Mouse (Mus musculus) hindbrain, postnatal 0 days (tissue): Measurements from ENCODE around the gene Srp9. TPM values are rescaled to one million over a fixed set of nuclear protein-coding genes. Genes with fewer than 3 reads are reported as not detected.

Source experiments
- ATAC-seq: fragments of 200-750 bp; cut with Nextera tagmentation; 2 replicates; pipeline ENCODE4 v1.8.0; 2017; ENCODE audit warnings: mild to moderate bottlenecking, moderate TSS enrichment, moderate library complexity
- DNase-seq: peaks from one replicate; pipeline ENCODE4 v3.0.0-alpha.2; 2015; ENCODE audit warnings: low spot score
- H3K27ac ChIP-seq: fragments of 300-500 bp; sonication (generic); 2 replicates; pipeline ENCODE4 v1.5.1; 2014; ENCODE audit warnings: mild to moderate bottlenecking
- H3K27me3 ChIP-seq: fragments of 300-500 bp; sonication (generic); 2 replicates; pipeline ENCODE4 v1.6.1; 2014; ENCODE audit warnings: low read length, mixed read lengths; ENCODE audit not compliant: insufficient read depth
- H3K36me3 ChIP-seq: fragments of 300-500 bp; sonication (generic); 2 replicates; pipeline ENCODE4 v1.6.1; 2014; ENCODE audit warnings: low read length, mixed read lengths; ENCODE audit not compliant: insufficient read depth
- H3K4me1 ChIP-seq: fragments of 300-500 bp; sonication (generic); 2 replicates; pipeline ENCODE4 v1.6.1; 2014; ENCODE audit warnings: antibody characterized with exemption, low read length, mixed read lengths; ENCODE audit not compliant: insufficient read depth
- H3K4me2 ChIP-seq: fragments of 300-500 bp; sonication (generic); 2 replicates; pipeline ENCODE4 v1.6.1; 2014; ENCODE audit warnings: low read depth, mild to moderate bottlenecking, low read length, moderate library complexity, mixed read lengths
- H3K4me3 ChIP-seq: fragments of 300-500 bp; sonication (generic); 2 replicates; pipeline ENCODE4 v1.5.1; 2014; ENCODE audit warnings: low read length
- H3K9ac ChIP-seq: fragments of 300-500 bp; sonication (generic); replicated peaks from 2 replicates; pipeline ENCODE4 v1.6.1; 2014; ENCODE audit warnings: mild to moderate bottlenecking, low read length, moderate library complexity, mixed read lengths
- H3K9me3 ChIP-seq: fragments of 300-500 bp; sonication (generic); 2 replicates; pipeline ENCODE4 v1.6.1; 2016; ENCODE audit warnings: low read length, mixed read lengths
- CTCF ChIP-seq: IDR thresholded peaks from 2 replicates; pipeline ENCODE4 v1.5.1; 2016; ENCODE audit warnings: antibody characterized with exemption, control low read depth, low read depth
- WGBS: fragments of 180-500 bp; shearing (Covaris S2); extraction: QIAGEN DNeasy Blood & Tissue Kit; methylation state at CpG from one replicate; pipeline ENCODE4 v1.1.7; 2014; 5-methylcytosine and 5-hydroxymethylcytosine counted together
- polyA plus RNA-seq: library from polyadenylated mRNA; unstranded; fragments of >200 nt; fragmentation: Nextera tagmentation; extraction: Ambion mirVana; gene quantifications from 2 replicates; pipeline ENCODE4 v1.2.1, GENCODE M21; 2015
- total RNA-seq: library from RNA; depleted of rRNA; stranded (reverse); fragments of >200 nt; gene quantifications from 2 replicates; pipeline ENCODE4 v1.2.3, GENCODE M21; 2014

The Srp9 gene
- total and polyA plus RNA-seq, 2 experiments from 2014 or later = 61.4 to 168 TPM

DNA sequence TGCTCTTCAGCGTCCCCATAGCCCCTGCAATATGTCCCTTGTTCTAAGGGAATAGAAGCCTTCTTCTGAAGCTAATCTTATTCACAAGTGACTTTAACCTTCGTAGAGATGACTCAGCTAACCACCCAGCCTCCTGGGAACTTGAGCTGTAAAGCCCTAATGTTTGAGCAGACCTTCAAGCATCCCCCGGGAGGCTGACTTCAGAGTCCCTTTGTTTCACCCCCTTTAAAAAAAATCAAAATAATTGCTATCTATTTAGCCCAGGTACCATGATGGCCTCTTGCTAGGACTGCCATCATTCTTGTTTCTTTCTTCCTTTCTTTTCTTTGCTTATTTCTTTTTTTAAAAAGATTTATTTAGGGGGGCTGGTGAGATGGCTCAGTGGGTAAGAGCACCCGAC lies 2.1 kb upstream of the Srp9 start:
- Histone ChIP-seq H3K27ac (no peak overlapping the region), H3K4me2 (no peak overlapping the region), H3K9ac (no peak overlapping the region), H3K27me3 (no peaks in the 10 kb centered on the region), H3K4me1 (peaks cover 9% of the 10 kb centered on the region), H3K36me3 (no peaks in the 10 kb centered on the region; the same call in 1 of the 2 replicates), H3K4me3 (no peak overlapping the region), H3K9me3 (no peaks in the 10 kb centered on the region)
- WGBS = 79% methylated on average over 4 of the region's 4 CpGs
- DNase-seq (no peak), ATAC-seq (no peak)
- no peak for TF ChIP-seq CTCF

GRCm38 (mm10) chr1:182124924-182125368 lies 409 bp downstream of the Srp9 start:
- peak; percentile 96 for ATAC-seq
- peak overlapping the region; percentile 89 for H3K27ac ChIP-seq
- peak; percentile 92 for DNase-seq
- WGBS = under 1% methylated on average over 29 of the region's 33 CpGs
- no peak for TF ChIP-seq CTCF
- peak overlapping the region; percentile 66 for H3K9ac ChIP-seq
- no peaks in the 10 kb centered on the region for H3K9me3 ChIP-seq
- H3K36me3 ChIP-seq = peaks cover 4% of the 10 kb centered on the region; the same call in 1 of the 2 replicates
- H3K4me3 ChIP-seq = peak overlapping the region; percentile 67
- H3K4me1 ChIP-seq = peaks cover 9% of the 10 kb centered on the region
- H3K27me3 ChIP-seq = no peaks in the 10 kb centered on the region
- peak overlapping the region; percentile 69 for H3K4me2 ChIP-seq

- DNase-seq (peak; percentile 64), ATAC-seq (no peak)
- no peak overlapping the region for H3K4me2 ChIP-seq
- WGBS = 54% methylated on average over 2 of the region's 2 CpGs
- H3K36me3 ChIP-seq = peaks cover 7% of the 10 kb centered on the region; the same call in 1 of the 2 replicates
- H3K9ac ChIP-seq = no peak overlapping the region
- no peaks in the 10 kb centered on the region for H3K27me3 ChIP-seq
- H3K9me3 ChIP-seq = no peaks in the 10 kb centered on the region
- H3K27ac ChIP-seq = no peak overlapping the region
- TF ChIP-seq CTCF = peak; percentile 77
- peaks cover 5% of the 10 kb centered on the region for H3K4me1 ChIP-seq
- H3K4me3 ChIP-seq = no peak overlapping the region
Observed at GRCm38 (mm10) chr1:182130830-182131229, 6.3 kb downstream of the Srp9 start.

DNA sequence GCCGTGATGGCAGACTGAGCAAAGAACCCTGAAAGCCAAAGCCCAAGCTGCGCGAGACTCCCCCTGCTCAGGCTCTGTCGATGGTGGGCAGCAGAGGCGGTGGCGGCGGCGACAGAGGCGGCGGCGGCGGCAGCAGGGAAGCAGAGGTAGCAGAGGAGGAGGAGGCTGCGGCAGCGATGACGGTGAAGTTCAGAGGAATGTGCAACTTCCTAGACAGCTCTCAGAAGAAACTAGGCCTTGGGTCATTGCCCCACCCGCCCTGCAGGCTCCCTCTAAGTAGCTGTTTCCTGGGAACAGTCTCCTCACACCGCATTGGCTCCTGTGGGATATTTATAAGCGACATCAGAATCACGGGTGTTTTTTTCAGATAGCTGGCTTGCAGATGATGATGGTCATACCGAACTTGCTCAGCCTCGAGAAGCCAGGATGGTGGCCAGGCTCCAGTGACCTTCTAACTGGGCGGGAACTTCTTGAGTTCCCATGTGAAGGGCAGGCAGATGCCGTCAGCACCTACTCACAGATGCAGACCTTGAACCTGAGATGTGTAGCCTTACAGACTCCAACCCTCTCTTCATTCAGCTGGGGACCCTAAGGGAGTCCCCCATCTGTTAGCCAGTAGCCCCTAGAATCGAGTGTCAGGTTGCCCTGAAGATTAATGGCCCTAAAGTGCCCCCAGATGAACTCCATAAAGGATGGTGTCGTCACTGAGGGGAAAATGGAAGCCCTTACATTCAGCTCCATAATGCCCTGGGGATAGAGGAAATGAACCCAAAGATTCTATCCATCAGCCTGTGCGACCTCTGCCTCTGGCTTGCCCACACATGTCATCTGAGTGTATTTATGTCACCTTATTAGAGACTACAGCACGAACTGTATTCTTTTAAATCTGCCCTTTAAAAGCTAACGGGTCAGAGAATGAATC lies 12.9 kb downstream of the Srp9 start:
- Histone ChIP-seq H3K9me3 (no peaks in the 10 kb centered on the region), H3K4me2 (no peak overlapping the region), H3K4me1 (no peaks in the 10 kb centered on the region), H3K27ac (no peak overlapping the region), H3K36me3 (no peaks in the 10 kb centered on the region; the same call in 1 of the 2 replicates), H3K9ac (no peak overlapping the region), H3K27me3 (no peaks in the 10 kb centered on the region), H3K4me3 (no peak overlapping the region)
- DNase-seq = no peak
- no peak for ATAC-seq
- WGBS = 60% methylated on average over 28 of the region's 28 CpGs
- no peak for TF ChIP-seq CTCF

- Histone ChIP-seq H3K4me3 (no peak overlapping the region), H3K36me3 (no peaks in the 10 kb centered on the region), H3K9me3 (no peaks in the 10 kb centered on the region), H3K27me3 (no peaks in the 10 kb centered on the region), H3K4me2 (no peak overlapping the region), H3K4me1 (no peaks in the 10 kb centered on the region), H3K27ac (no peak overlapping the region), H3K9ac (no peak overlapping the region)
- DNase-seq (no peak), ATAC-seq (no peak)
- TF ChIP-seq CTCF = peak; percentile 23; the same call in 1 of the 2 replicates
- 81% methylated on average over 8 of the region's 8 CpGs for WGBS
Observed at GRCm38 (mm10) chr1:182138172-182138571, 13.6 kb downstream of the Srp9 start.

- no peaks in the 10 kb centered on the region for H3K36me3 ChIP-seq
- 42% methylated on average over 9 of the region's 9 CpGs for WGBS
Observed at GRCm38 (mm10) chr1:182139937-182140336, 15.4 kb downstream of the Srp9 start.

GRCm38 (mm10) chr1:182140370-182140769 lies 15.8 kb downstream of the Srp9 start:
- ATAC-seq = peak; percentile 67; the same call in 1 of the 2 replicates
- peak; percentile 94 for TF ChIP-seq CTCF
- Histone ChIP-seq H3K9me3 (no peaks in the 10 kb centered on the region), H3K4me3 (no peak overlapping the region), H3K27ac (no peak overlapping the region), H3K27me3 (no peaks in the 10 kb centered on the region), H3K36me3 (no peaks in the 10 kb centered on the region), H3K4me2 (peak overlapping the region; percentile 11; the same call in 1 of the 2 replicates), H3K4me1 (no peaks in the 10 kb centered on the region), H3K9ac (no peak overlapping the region)
- peak; percentile 83 for DNase-seq
- 2% methylated on average over 6 of the region's 6 CpGs for WGBS

More at GRCm38 (mm10) chr1:182139937-182140336, 15.4 kb downstream of the Srp9 start:
- no peak for ATAC-seq
- H3K9ac ChIP-seq = no peak overlapping the region
- H3K27me3 ChIP-seq = no peaks in the 10 kb centered on the region
- no peak overlapping the region for H3K4me3 ChIP-seq
- no peak for DNase-seq
- TF ChIP-seq CTCF = no peak
- H3K4me1 ChIP-seq = no peaks in the 10 kb centered on the region
- H3K9me3 ChIP-seq = no peaks in the 10 kb centered on the region
- peak overlapping the region; percentile 11 for H3K4me2 ChIP-seq
- H3K27ac ChIP-seq = no peak overlapping the region
